Mouse (Mus musculus) intestine, embryonic 14.5 days (tissue): ENCODE results near the gene Ddx1. TPM values are rescaled to one million over a fixed set of nuclear protein-coding genes. Genes with fewer than 3 reads are reported as not detected.

Experiments used
- ATAC-seq: fragments of 200-750 bp; cut with Nextera tagmentation; replicated peaks from 2 replicates; pipeline ENCODE4 v1.8.0; 2017; ENCODE audit warnings: low read depth, moderate number of reproducible peaks, moderate TSS enrichment, moderate library complexity; ENCODE audit not compliant: low FRiP score, low TSS enrichment
- DNase-seq: peaks from one replicate; pipeline ENCODE4 v3.0.0-alpha.2; 2018; ENCODE audit warnings: low spot score
- H3K27ac ChIP-seq: fragments of 300-500 bp; sonication (generic); 2 replicates; pipeline ENCODE4 v1.5.1; 2014; ENCODE audit warnings: low read depth, mild to moderate bottlenecking, control low read depth
- H3K27me3 ChIP-seq: fragments of 300-500 bp; sonication (generic); replicated peaks from 2 replicates; pipeline ENCODE4 v1.6.1; 2014; ENCODE audit warnings: low read length, control low read depth; ENCODE audit not compliant: control insufficient read depth, insufficient read depth
- H3K36me3 ChIP-seq: fragments of 300-500 bp; sonication (generic); 2 replicates; pipeline ENCODE4 v1.6.1; 2014; ENCODE audit warnings: low read length, control low read depth; ENCODE audit not compliant: control insufficient read depth, insufficient read depth
- H3K4me1 ChIP-seq: fragments of 300-500 bp; sonication (generic); replicated peaks from 2 replicates; pipeline ENCODE4 v1.6.1; 2014; ENCODE audit warnings: low read length, control low read depth, mixed read lengths; ENCODE audit not compliant: control insufficient read depth, insufficient read depth
- H3K4me2 ChIP-seq: fragments of 300-500 bp; sonication (generic); 2 replicates; pipeline ENCODE4 v1.6.1; 2014; ENCODE audit warnings: low read length
- H3K4me3 ChIP-seq: fragments of 300-500 bp; sonication (generic); 2 replicates; pipeline ENCODE4 v1.5.1; 2014; ENCODE audit warnings: low read depth, low read length, control low read depth, mixed read lengths
- H3K9ac ChIP-seq: fragments of 300-500 bp; sonication (generic); 2 replicates; pipeline ENCODE4 v1.6.1; 2014; ENCODE audit warnings: mild to moderate bottlenecking, low read length
- H3K9me3 ChIP-seq: fragments of 300-500 bp; sonication (generic); 2 replicates; pipeline ENCODE4 v1.6.1; 2016; ENCODE audit warnings: low read length, control low read depth; ENCODE audit not compliant: control insufficient read depth
- WGBS: fragments of 180-500 bp; shearing (Covaris S2); extraction: QIAGEN DNeasy Blood & Tissue Kit; methylation state at CpG from one replicate; pipeline ENCODE4 v1.1.7; 2014; 5-methylcytosine and 5-hydroxymethylcytosine counted together
- polyA plus RNA-seq: library from polyadenylated mRNA; unstranded; fragments of >200 nt; fragmentation: Nextera tagmentation; extraction: Ambion mirVana; gene quantifications from 2 replicates; pipeline ENCODE4 v1.2.1, GENCODE M21; 2014

Ddx1 gene
- polyA plus RNA-seq, 1 experiment from 2014 or later, result 149 TPM

DNA sequence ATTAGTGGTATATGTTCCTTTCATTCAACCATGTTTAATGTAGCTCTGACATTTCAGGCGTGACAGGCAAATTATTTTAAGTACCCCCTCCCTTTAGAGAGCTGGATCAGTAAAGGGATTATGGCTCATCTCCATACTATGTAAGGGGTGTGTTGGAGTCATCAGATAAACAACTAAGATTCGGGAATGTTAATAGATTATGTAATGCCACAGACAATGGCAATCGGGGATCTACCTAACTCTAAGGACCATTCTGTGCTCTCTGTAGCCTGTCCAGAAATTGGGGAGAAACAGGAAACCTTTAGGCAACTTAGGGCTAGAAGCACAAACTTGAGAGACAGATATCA is 533 bp upstream of the Ddx1 start:
- peaks cover 11% of the 10 kb centered on the region for H3K4me1 ChIP-seq
- H3K9ac ChIP-seq, result no peak overlapping the region
- peaks cover 15% of the 10 kb centered on the region for H3K36me3 ChIP-seq
- H3K4me2 ChIP-seq, result peak overlapping the region; percentile 55
- no peak for DNase-seq
- H3K4me3 ChIP-seq, result peak overlapping the region; percentile 66
- no peak overlapping the region for H3K27ac ChIP-seq
- peak; percentile 25; the same call in 1 of the 2 replicates for ATAC-seq
- H3K9me3 ChIP-seq, result no peaks in the 10 kb centered on the region
- WGBS, result 82% methylated on average over 3 of the region's 3 CpGs
- H3K27me3 ChIP-seq, result no peaks in the 10 kb centered on the region

- Histone ChIP-seq H3K27me3 (no peaks in the 10 kb centered on the region), H3K36me3 (peaks cover 78% of the 10 kb centered on the region), H3K9ac (no peak overlapping the region), H3K4me3 (no peak overlapping the region), H3K4me2 (no peak overlapping the region), H3K9me3 (no peaks in the 10 kb centered on the region), H3K4me1 (peaks cover 2% of the 10 kb centered on the region), H3K27ac (no peak overlapping the region)
- DNase-seq (no peak), ATAC-seq (no peak)
These were observed 6.6 kb downstream of the Ddx1 start for GRCm38 (mm10) chr12:13242453-13242852.

- Histone ChIP-seq H3K9ac (no peak overlapping the region), H3K9me3 (no peaks in the 10 kb centered on the region), H3K27me3 (no peaks in the 10 kb centered on the region), H3K36me3 (peaks cover 33% of the 10 kb centered on the region), H3K4me3 (no peak overlapping the region), H3K4me2 (peak overlapping the region; percentile 2; the same call in 1 of the 2 replicates), H3K4me1 (0 out of 2 replicates have a peak, but pooled peaks cover 6% of the 10 kb centered on the region), H3K27ac (peak overlapping the region; percentile 69; the same call in 1 of the 2 replicates)
- WGBS, result 69% methylated on average over 8 of the region's 8 CpGs
- DNase-seq (no peak), ATAC-seq (peak; percentile 56)
These were observed 30.9 kb downstream of the Ddx1 start for GRCm38 (mm10) chr12:13218101-13218514.

- H3K27me3 ChIP-seq, result no peaks in the 10 kb centered on the region
- H3K4me2 ChIP-seq, result 0 out of 2 replicates have a peak overlapping the region, but pooled peaks have one; percentile 2
- H3K36me3 ChIP-seq, result peaks cover 30% of the 10 kb centered on the region
- peak; percentile 76 for ATAC-seq
- H3K4me3 ChIP-seq, result no peak overlapping the region
- H3K9me3 ChIP-seq, result no peaks in the 10 kb centered on the region
- WGBS, result 61% methylated on average over 3 of the region's 3 CpGs
- H3K27ac ChIP-seq, result peak overlapping the region; percentile 69; the same call in 1 of the 2 replicates
- no peak for DNase-seq
- 0 out of 2 replicates have a peak, but pooled peaks cover 6% of the 10 kb centered on the region for H3K4me1 ChIP-seq
- no peak overlapping the region for H3K9ac ChIP-seq
These were observed 31.4 kb downstream of the Ddx1 start for GRCm38 (mm10) chr12:13217568-13217967.

- DNase-seq (no peak), ATAC-seq (no peak)
- no peaks in the 10 kb centered on the region for H3K27me3 ChIP-seq
- H3K4me1 ChIP-seq, result peaks cover 12% of the 10 kb centered on the region; the same call in 1 of the 2 replicates
- H3K36me3 ChIP-seq, result peaks cover 30% of the 10 kb centered on the region
- H3K4me2 ChIP-seq, result no peak overlapping the region
- no peak overlapping the region for H3K4me3 ChIP-seq
- H3K9ac ChIP-seq, result no peak overlapping the region
- 60% methylated on average over 5 of the region's 5 CpGs for WGBS
- peak overlapping the region; percentile 66; the same call in 1 of the 2 replicates for H3K27ac ChIP-seq
- no peaks in the 10 kb centered on the region for H3K9me3 ChIP-seq
These were observed 32.4 kb downstream of the Ddx1 start for GRCm38 (mm10) chr12:13216501-13217103.

GRCm38 (mm10) chr12:13214345-13215278 is 34.4 kb downstream of the Ddx1 start:
- H3K27me3 ChIP-seq, result no peaks in the 10 kb centered on the region
- peaks cover 15% of the 10 kb centered on the region; the same call in 1 of the 2 replicates for H3K4me1 ChIP-seq
- H3K9ac ChIP-seq, result no peak overlapping the region
- DNase-seq (peak; percentile 95), ATAC-seq (peak; percentile 71)
- 37% methylated on average over 11 of the region's 11 CpGs for WGBS
- no peak overlapping the region for H3K4me2 ChIP-seq
- no peaks in the 10 kb centered on the region for H3K9me3 ChIP-seq
- no peak overlapping the region for H3K27ac ChIP-seq
- H3K4me3 ChIP-seq, result no peak overlapping the region
- H3K36me3 ChIP-seq, result peaks cover 19% of the 10 kb centered on the region

- Histone ChIP-seq H3K27ac (0 out of 2 replicates have a peak overlapping the region, but pooled peaks have one; percentile 34), H3K4me1 (peaks cover 12% of the 10 kb centered on the region; the same call in 1 of the 2 replicates), H3K27me3 (no peaks in the 10 kb centered on the region), H3K36me3 (no peaks in the 10 kb centered on the region), H3K9ac (no peak overlapping the region), H3K4me2 (no peak overlapping the region), H3K4me3 (no peak overlapping the region), H3K9me3 (no peaks in the 10 kb centered on the region)
- no peak for DNase-seq
- ATAC-seq, result no peak
- WGBS, result 54% methylated on average over 11 of the region's 11 CpGs
These were observed 37.1 kb downstream of the Ddx1 start for GRCm38 (mm10) chr12:13211746-13212482.

GRCm38 (mm10) chr12:13209692-13210377 is 39.2 kb downstream of the Ddx1 start:
- WGBS, result 56% methylated on average over 13 of the region's 13 CpGs
- H3K9ac ChIP-seq, result no peak overlapping the region
- ATAC-seq, result no peak
- no peaks in the 10 kb centered on the region for H3K9me3 ChIP-seq
- H3K4me1 ChIP-seq, result peaks cover 12% of the 10 kb centered on the region; the same call in 1 of the 2 replicates
- no peaks in the 10 kb centered on the region for H3K36me3 ChIP-seq
- H3K4me2 ChIP-seq, result no peak overlapping the region
- DNase-seq, result no peak
- no peak overlapping the region for H3K4me3 ChIP-seq
- no peak overlapping the region for H3K27ac ChIP-seq
- no peaks in the 10 kb centered on the region for H3K27me3 ChIP-seq
